Mouse (Mus musculus): ENCODE results near the gene Gm3194. TPM values are rescaled to one million over a fixed set of nuclear protein-coding genes. Genes with fewer than 3 reads are reported as not detected.
"Not testable (repeated sequence)": the region's sequence is repeated elsewhere in the genome, so short reads cannot be mapped to it uniquely, and the experiment has no call there.

Gm3194 gene
- 1 to 10 TPM; 1.7 to 2.4 TPM for total RNA-seq (2021)
- long read RNA-seq, experiment 1, partial matches to known transcripts: 0 of 1 reads
- long read RNA-seq, experiment 1, other reads (novel, unspliced or antisense): 1 of 1 reads
- long read RNA-seq, experiment 2, partial matches to known transcripts: 0 of 1 reads
- long read RNA-seq, experiment 2, other reads (novel, unspliced or antisense): 1 of 1 reads

GRCm38 (mm10) chr14:5455367-5455766, at the start of gene Gm3194:
Gm3194 (minus strand) TSS chr14:5455467.
- intact Hi-C loops (cut with DNase I); DNase-seq (ENCODE audit: low spot score in 2 of 2): not testable (repeated sequence)

DNA sequence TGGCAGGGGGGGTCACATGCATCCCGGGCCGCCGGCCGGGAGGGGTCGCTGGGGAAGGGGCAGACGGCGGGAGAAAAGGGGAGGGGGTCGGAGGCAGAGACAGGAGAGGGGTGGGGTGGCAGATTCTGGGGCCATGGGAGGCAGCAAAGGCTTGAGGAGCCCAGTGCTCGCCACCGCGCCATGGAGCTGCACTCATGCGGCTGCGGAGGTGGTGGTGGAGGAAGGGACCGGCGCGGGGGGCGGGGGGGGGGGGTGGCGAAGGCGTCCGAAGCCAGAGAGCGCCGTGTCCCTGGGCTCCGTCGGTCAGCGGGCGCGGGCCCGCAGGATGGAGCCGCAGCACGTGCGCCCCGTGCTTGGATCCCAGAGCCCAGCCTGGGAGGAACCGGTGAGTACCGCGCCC, 46.1 kb upstream of the Gm3194 start, which contains the start of gene Gm3488:
Gm3488 (plus strand) TSS at position 301 of the 400 bp plus-strand sequence.
- intact Hi-C loops (cut with DNase I); DNase-seq (ENCODE audit: low spot score in 2 of 2): not testable (repeated sequence)

GRCm38 (mm10) chr14:5483907-5484306, 28.6 kb upstream of the Gm3194 start, which contains the start of gene Gm3187:
Gm3187 (plus strand) TSS chr14:5484207.
- DNase-seq (ENCODE audit: low spot score in 2 of 2); intact Hi-C loops (cut with DNase I): not testable (repeated sequence)

DNA sequence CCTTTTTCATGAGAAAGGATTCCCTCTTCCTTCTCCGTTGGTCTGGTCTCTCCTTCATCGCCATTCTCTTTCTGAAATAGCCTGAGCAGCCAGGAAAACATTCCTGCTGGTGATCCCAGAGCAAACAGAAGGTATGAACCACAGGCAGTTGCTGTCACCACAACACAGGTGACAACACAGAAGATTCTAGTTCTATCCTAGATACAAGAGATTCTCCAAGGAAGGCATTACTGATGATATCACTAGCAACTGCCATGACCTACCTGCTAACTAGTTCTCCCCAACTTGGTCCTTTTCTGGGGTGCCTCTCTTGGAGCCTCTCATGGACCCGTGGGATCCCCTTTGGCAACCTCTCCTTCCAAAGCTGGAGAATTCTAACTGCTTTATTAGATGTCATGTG, 22.5 kb upstream of the Gm3194 start, which contains the start of gene Gm8246:
Gm8246 (minus strand) TSS at position 101 of the 400 bp plus-strand sequence.
- DNase-seq (ENCODE audit: low spot score in 2 of 2); intact Hi-C loops (cut with DNase I): not testable (repeated sequence)

GRCm38 (mm10) chr14:5460469-5460868, 5.2 kb upstream of the Gm3194 start:
- DNase-seq (ENCODE audit: low spot score in 2 of 2); intact Hi-C loops (cut with DNase I): not testable (repeated sequence)

GRCm38 (mm10) chr14:5388949-5389348, 66.3 kb downstream of the Gm3194 start, which contains the start of gene Gm3500:
Gm3500 (minus strand) TSS chr14:5389049.
- DNase-seq (ENCODE audit: low spot score in 2 of 2); intact Hi-C loops (cut with DNase I): not testable (repeated sequence)

Other genes starting within 250 kb of the Gm3194 start
- not detected for gene Gm3526, start 194.9 kb downstream of the Gm3194 start, total RNA-seq (2021)
- gene Gm3542, start 120.5 kb downstream of the Gm3194 start, total RNA-seq (2021): not detected
- gene Gm3500, start 66.4 kb downstream of the Gm3194 start, total RNA-seq (2021): not detected
- gene Gm8246, start 22.4 kb upstream of the Gm3194 start, total RNA-seq (2021): not detected
- gene Gm3187, start 28.7 kb upstream of the Gm3194 start, total RNA-seq (2021): not detected
- gene Gm3488, start 46.2 kb upstream of the Gm3194 start, total RNA-seq (2021): 1 to 10 TPM; 2.0 to 2.4 TPM
- gene Gm3532, start 83.0 kb upstream of the Gm3194 start, total RNA-seq (2021): not detected
- not detected for gene Gm8265, start 177.6 kb upstream of the Gm3194 start, total RNA-seq (2021)
- not detected for gene Gm9603, start 232.0 kb upstream of the Gm3194 start, total RNA-seq (2021)